Mouse (Mus musculus) adrenal gland, adult (tissue): ENCODE measurements around the gene Vps45.

Experiments
- DNase-seq, 2 experiments: peaks; one replicate each; pipeline ENCODE4 v3.0.0; 2022 to 2023; ENCODE audit warnings: low spot score in 1 of 2; ENCODE audit not compliant: inconsistent age in 2 of 2

Vps45 gene

GRCm38 (mm10) chr3:96058231-96058896 is at the start of gene Vps45:
Vps45 (minus strand) TSS chr3:96058466.
- peak; percentile 81 to 93 for DNase-seq

DNA sequence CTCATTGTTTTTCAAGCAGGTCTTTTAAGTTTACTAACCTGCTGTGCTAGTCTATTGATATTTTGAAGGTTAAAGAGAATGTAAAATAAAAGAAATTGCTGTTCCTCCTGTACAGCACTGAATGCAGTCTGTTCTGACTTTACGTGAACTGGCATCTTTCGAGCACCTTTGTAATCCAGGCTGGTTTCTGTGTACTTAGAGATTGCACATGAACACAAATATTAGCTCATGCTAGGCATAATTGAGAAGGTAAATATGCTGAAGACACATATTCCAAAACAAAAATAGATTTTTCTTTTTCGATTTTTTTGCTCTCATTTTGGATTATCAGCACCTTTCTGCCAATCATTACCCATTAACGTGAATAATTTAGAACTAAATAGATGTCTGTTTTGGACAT is 47.9 kb upstream of the Vps45 start:
- no peak for DNase-seq

DNA sequence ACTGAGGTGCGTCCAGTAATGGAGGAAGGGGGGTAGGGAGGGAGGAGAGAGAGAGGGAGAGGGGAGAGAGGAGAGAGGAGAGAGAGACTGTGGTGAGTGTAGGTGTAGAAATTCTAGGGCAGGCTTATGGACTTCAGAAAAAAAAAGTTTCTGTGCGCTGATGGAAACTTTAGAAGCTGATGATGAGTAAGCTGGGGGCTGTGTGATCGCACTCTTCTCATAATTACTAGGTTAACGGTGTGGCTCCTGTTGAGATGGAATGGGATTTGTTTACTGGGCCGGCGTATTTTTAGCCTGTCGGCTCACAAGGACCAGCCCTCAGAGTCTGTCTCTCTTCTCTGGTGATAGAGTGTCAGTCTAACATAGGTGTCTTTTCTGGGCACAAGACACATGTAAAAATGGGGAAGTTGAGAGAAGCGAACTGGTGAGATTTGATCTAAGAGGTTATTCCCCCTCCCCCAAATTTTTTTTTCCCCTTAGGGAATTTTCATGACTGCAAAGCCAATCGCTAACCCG is 47.0 kb upstream of the Vps45 start:
- DNase-seq = peak in 1 of 2 experiments; percentile 58

GRCm38 (mm10) chr3:96104261-96105065 is 46.2 kb upstream of the Vps45 start, which contains the start of gene Otud7b:
Otud7b (plus strand) TSS chr3:96104527.
- peak; percentile 84 to 93 for DNase-seq

DNA sequence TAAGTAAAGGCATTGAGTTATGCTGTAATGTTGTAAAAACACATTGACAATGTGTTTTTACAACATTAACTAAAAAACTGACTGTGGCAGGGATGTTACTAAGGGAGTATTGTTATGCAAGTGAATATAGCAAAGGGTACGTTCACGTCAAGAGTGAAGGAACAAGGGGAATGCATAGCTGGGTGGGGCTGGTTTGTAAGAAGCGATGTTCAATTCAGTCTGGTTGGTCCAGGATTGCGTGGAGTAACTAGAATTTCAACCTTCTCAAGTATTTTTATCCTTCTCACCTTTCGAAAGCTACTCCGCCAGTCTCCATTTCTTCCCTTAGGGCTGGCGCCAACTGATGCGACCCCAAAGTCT is 45.6 kb upstream of the Vps45 start:
- no peak for DNase-seq

DNA sequence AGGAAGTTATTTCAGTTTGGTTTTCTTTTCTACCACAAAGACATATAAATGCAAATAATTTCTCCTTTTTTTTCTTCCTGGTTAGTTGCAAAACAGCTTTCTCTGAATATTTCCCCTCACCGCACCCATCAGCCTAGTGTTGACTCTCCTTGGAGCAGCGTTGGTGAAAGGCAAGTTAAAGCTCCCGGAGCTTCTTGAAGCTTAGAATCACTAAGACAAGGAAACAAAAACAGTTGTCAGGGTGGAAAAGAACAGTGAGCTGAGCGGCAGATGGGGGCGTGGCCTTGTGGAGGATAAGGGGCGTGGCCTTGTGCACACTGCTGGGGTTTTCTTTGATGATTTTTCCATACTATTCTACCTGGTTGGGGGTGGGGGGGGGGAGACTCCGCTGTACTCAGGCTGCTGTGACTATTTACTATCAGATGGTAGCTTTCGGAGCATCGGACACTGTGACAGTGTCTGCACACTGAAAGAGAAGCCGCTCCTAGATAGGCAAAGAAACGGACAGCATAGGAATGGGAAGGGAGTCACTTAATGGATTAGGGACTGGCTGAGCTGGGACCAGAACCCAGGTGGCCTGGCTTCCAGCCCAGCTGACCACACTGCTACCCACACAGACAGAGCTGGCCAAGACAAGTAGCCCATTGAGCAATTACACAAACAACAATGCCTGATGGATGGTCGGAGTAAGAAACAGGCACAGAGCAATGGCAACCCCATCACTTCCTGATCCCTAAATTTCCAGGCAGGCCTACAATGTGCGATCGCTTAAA is 44.0 kb upstream of the Vps45 start:
- DNase-seq = peak; percentile 57 to 82

- peak; percentile 89 to 95 for DNase-seq
These were observed 40.5 kb upstream of the Vps45 start for GRCm38 (mm10) chr3:96098616-96099267.

- no peak for DNase-seq
These were observed 39.9 kb upstream of the Vps45 start for GRCm38 (mm10) chr3:96098168-96098567.

- no peak for DNase-seq
These were observed 35.9 kb upstream of the Vps45 start for GRCm38 (mm10) chr3:96094203-96094602.

DNA sequence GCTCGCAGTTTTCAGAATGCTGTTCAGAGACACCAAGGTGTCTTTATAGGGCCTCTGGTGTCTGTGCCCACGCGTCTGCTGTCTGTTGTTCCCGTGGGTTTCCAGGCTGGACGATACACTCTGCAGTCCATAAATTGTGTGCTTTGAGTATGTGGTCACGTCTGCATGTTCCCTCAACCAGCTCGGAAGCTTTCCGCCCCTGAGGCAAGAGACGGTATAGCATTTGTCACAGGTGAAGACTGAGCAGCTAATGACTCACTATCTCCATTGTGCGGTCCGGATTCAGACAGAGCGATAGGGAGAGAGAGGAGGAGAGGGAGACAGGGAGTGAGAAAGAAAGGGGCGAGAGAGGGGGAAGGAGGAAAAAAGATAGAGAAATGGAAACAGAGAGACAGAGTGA is 35.2 kb upstream of the Vps45 start:
- DNase-seq = no peak

DNA sequence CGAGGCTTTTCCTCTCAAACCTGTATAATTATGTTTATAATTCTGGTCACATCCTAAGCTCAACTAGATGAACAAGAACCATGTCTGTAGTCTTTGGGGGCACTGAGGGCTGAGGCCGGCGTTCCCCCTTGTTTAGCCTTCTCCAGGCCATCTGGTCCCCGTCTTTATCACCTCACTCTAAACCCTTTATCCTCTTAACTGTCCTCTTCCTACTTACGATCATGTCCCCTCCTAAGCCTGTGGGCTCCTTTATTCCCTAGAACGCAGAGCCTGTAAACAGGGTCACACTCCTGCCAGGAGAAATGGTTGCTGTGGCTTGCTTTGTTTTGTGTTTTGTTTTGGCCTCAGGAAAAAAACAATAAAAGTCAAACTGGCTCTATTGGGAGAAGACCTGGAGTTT is 33.7 kb upstream of the Vps45 start:
- no peak for DNase-seq

GRCm38 (mm10) chr3:96091146-96091545 is 32.9 kb upstream of the Vps45 start:
- DNase-seq = no peak

- no peak for DNase-seq
These were observed 31.7 kb upstream of the Vps45 start for GRCm38 (mm10) chr3:96089882-96090489.

GRCm38 (mm10) chr3:96087801-96088200 is 29.5 kb upstream of the Vps45 start:
- DNase-seq = no peak

DNA sequence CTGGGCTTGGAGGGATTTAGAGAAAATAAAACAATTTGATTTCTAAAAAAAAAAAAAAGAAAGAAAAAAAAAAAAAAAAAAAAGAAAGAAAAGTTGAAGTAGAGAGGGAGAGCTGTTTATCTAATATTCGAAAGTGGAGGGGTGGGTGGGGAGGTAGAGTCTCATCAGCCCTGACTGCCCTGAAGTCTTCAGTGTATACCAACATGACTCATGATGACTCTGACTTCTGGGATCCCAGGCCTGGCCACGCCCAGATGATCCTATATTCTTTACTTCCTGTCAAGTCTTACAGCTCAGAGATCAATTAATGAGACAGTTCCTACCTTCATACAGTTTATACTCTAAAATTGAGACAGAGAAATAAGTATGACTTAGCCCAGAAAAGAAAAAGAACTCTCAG is 29.0 kb upstream of the Vps45 start:
- no peak for DNase-seq

DNA sequence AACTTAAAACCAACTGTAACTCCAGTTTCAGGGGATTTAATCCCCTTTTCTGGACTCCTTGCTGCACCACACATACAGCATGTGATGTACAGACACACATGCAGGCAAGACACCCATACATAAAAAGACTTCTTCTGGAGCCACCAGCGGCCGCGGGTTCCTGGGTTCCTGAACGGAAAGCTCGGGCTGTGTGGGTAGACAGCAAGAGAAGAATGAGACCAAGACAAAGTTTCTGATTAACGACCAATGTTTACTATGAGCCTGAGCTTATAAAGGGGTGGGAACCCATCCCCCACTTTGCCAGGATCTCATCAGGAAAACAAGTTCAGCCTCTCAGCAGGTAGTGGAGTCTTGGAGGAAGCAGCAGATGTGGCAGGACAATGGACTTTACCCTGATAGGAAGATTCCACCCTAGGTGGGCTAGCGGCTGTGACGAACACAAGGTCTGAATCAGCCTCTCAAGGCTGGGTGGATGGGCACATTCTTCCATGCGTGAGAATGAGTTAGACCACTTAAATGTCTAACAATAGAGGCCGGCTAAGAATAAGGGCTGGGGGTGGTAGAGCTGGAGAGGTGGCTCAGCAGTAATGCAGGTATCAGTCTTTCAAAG is 26.0 kb upstream of the Vps45 start:
- DNase-seq = no peak

GRCm38 (mm10) chr3:96082714-96083508 is 24.6 kb upstream of the Vps45 start:
- DNase-seq = no peak

DNA sequence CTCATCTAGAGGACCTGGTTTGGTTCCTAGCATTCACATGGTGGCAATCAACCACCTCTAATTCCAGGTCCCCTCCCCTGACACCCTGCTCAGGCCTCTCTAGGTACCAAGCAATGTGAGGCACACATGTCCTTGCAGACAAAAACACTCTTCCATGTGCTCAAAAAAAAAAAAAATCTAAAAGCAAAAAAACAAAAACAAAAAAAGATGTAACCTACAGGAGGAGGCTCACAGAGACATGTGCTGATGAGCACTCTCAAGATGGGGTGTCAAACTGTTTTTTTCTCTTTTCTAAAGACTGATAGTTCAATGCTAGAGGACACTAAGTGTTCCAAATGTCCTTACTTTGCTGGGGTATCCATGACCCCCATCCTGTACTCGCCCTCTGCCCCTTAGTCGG is 23.8 kb upstream of the Vps45 start:
- DNase-seq = no peak

DNA sequence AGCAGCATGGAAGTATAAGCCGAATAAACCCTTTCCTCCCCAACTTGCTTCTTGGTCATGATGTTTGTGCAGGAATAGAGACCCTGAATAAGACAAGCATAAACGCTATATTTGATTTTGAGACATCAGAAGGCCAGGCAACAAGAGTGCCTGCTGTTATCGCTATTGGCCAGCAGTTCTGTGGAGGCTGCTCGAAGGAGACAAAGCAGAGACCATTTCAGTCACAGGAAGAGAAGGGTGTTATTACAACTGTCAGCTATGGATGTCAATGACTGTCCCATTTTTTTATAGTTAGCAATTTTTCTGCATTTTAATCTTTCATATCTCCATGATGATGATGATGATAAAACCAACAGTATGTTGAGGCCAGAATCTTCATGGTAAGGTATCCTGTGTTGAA is 23.4 kb upstream of the Vps45 start:
- no peak for DNase-seq
